Mouse (Mus musculus): ENCODE measurements around the gene Klf16.

The Klf16 gene

DNA sequence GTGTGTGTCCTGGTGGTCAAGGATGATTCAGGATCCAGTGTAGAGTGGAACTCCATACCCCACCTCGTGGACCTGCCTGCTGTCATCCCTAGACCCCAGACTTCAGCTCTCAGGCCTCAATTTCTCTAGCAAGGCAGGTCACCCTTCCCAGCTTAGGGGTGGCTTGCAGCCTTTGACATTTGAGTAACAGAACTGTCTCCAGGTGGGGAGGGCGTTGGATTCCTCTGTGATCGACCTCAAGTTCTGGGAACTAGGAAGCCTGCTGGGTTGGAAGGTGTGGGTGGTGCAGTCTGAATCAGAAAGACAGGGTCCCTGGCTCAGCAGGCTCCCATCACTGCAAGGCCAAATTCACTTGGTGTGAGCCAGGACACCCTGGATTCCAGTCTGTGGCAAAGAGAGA is 2.2 kb downstream of the Klf16 start:
- no peak for DNase-seq (ENCODE audit: low spot score)

DNA sequence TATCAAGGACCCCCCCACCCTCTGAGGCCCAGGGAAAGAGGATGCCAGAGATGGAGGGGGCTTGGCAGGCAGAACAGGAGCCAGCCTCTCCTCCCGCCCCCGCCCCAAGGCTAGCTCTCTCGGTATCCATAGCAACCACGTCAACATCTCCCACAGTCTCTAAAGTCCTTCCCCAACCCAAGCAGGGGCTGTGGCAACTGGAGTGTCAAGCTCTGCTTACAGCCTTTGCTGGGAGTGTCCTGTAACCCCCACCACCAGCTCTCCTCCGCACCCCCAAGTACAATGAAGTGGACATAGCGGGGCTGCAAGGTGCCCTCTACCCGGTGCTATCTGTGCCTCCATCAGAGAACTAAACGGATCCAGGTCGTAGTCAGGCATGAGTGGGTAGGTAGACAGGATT is 3.2 kb downstream of the Klf16 start:
- no peak for DNase-seq (ENCODE audit: low spot score)

DNA sequence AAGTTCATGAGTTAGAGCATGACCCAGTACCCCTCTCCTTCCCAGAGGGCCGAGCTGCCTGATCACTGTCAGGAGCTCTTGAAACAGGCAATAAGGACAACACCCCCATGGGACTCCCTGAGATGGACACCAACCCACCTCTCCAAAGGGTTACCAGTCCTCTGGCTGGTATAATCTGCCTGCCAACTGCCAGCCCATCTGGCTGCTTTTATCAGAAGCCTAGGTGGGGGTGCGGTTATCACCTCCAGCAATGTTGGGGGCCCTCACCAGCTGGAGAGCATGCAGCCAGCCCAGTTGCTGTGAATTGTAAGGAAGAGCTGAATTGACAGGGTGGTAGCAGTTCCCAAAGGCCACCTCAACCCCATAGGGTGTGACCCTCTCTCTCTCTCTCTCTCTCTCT is 4.6 kb downstream of the Klf16 start:
- no peak for DNase-seq (ENCODE audit: low spot score)

DNA sequence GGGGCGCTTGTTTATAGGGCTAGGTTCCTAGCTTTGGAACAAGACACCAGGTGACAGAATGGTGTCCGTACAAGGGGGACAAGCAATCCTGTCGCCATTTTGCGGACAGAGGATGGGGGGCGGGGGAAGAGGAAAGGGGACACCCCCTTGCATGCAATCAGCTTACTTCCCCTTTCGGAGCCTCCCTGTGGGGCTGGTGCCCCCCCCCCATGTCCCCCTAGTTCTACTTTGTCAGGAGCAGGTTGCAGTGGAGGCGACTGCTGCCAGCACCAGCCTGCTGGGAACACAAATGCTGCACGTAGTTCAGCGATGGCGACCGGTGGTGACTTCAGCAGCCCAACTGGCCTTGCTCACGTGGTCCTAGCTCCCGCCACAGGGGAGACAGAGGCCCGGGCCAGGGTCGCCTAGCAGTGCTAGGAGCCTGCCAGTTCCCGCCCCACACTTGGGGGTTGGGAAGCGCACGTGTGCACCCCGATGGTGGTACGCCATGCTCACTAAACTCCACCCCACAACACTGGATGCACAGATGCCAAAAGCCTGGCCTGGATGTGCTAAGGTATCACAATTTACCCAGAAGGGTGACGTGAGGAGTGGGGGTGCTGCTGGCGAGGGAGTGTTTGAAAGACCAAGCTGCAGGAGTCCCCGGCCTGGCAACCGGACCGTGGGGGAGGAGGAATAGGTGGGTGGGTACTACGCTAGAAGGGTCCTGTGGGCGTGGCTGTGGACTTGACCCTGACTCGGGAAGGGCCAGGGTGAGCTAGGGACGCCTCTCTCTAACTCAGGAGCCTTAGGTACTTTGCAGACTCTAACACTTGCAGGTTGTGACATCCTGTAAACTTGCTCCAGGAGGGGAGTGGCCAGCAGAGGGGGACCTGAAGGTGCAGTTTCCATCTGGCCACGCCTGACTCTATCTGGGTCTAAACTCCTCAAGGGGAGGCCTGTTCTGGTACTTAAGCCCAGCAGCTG is 6.0 kb downstream of the Klf16 start:
- DNase-seq (ENCODE audit: low spot score), result no peak

DNA sequence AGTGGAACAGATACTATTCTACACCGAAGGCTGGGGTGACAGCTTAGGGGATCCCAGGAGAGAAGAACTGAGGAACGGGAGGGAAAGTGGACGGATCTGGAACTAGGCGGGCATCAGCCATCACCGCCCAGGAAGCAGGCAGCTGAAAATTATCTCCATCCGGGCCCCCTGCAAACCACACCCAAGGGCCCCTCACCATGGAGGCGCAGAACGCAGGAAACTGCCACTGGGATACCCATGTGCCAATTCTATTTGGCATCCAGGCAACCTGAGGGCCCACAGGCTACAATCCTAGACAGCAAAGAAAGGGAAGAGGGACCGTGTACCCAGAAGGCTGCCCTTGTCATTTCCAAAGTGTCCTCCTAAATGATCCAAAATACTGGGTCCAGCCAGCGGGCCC is 6.7 kb downstream of the Klf16 start:
- no peak for DNase-seq (ENCODE audit: low spot score)

DNA sequence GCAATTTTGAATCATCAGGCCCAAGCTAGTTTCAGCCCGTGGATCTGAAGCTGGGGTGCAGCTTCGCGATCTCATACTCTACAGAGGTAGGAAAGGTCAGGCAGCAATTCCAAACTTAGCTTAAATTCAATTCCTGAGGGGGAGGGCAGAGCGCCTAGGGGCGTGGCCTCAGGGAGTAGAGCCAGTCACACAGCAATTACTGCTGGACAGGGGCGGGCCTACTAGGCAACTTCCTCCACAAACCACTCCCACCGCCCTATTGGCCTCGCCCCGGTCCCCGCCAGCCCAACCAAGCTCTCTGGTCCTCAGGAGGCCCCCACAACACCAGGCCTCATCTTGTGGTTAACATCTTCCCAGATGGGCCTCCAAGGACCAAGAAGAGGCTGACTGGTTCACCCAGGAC is 7.5 kb downstream of the Klf16 start:
- DNase-seq (ENCODE audit: low spot score), result peak; percentile 34

DNA sequence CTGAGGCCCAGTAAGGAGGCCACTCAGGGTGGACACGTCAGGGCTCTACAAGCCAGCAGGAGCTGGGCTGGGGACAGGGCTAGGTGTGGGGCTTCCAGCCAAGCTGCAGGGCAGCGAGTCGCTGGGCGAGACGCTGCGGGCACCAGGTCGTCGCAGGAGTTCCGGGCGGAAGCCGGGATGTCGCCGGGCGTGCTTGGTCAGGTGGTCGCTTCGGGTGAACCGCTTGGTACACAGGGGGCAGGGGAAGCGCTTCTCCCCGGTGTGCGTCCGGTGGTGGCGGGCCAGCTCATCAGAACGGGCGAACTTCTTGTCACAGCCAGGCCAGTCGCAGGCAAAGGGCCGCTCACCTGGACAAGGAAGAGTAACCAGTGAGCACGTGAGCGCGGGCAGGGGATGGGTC is 8.2 kb downstream of the Klf16 start:
- no peak for DNase-seq (ENCODE audit: low spot score)

DNA sequence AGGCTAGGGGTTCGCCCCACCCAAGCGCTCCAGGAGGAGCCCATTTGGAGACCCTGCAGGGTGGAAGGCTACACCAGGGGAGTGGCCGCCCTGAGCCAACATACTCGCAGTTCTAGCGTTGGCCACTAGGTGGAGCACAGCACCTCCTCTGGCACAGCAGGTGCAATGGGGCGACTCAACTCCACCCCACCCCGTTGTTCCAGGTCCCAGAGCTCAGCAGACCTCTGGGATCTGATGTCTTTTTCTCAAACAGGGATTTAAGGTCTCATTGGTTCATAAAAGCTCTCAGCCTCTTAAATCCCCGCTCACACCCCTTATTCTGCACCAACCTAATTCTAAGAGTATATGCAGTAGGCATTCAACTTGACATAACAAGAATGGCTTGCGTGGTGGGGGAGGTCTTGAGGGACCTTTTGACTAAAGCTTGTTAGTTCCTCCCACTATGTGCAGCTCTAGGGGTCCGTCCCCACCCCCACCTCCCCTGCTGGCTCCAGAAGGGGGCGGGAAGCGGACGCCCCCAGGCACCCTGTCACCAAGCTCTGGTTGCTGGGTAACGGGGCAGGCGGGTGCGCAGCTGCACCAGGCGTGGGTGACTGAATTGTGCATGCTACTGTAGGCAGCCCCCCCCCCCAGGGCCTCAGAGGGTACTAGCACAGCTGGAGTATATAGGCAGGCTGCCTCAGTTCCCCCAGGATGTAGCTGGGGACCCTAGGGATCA is 10.6 kb downstream of the Klf16 start:
- peak; percentile 84 for DNase-seq (ENCODE audit: low spot score)

DNA sequence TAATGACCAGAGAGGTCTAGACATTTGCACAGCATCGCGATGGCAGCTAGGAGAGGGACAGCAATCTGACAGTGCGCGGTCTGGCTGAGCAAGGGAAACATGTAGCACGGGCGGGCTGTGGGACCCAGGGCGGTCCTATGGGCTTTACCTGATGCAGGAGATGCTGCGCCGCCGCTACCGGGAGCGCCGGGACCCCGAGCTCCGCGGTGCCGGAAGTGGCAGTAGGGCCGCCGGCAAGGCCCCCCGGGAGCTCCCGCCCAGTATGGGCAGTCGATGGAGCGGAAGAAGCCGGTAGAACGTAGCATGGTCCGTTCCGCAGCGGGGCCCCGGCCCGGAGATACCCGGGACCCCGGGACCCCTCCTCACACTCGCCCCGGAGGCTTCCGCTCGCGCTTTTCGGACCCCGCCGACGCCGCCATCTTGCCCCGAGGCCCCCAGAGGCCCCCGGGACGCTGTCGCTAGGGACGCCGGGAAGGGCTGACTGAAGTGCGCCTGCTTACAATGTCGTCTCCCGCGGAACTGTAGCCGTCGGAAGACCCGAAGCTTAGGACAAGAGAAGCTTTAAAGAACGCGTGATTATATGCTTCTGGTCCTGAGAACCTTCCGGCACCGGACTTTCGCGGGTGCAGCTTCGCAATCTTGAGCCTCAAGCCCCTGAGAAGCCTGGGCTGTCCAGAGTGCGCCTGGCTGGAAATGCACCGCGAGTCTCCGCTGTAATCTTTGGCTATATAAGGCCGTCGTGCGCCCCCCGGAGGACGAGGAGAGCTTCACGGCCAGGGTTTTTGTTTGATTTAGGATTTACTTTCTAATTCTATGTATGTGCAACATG is 15.8 kb downstream of the Klf16 start, which contains the start of gene Rexo1:
Gene Rexo1 (minus strand): TSS at position 445 of the 829 bp plus-strand sequence.
- peak; percentile 88 for DNase-seq (ENCODE audit: low spot score)

DNA sequence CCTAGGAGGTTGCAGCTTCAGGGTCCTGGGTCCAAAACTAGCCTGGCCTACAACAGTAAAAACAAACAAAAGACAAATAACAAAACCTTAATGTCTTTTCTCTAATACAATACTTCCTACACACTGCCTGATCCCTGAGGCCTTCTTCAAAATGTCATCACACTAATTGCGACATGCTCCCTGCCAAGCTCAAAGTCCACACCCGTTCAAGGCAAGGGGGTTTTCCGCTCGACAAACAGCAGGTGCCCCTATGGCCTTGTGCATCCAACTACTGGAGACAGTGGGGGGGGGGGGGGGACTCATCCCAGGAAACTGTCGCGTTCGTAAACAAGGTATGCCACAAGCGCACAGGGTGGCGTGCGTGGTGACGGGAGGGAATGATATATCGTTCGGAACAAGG is 16.5 kb downstream of the Klf16 start:
- no peak for DNase-seq (ENCODE audit: low spot score)

DNA sequence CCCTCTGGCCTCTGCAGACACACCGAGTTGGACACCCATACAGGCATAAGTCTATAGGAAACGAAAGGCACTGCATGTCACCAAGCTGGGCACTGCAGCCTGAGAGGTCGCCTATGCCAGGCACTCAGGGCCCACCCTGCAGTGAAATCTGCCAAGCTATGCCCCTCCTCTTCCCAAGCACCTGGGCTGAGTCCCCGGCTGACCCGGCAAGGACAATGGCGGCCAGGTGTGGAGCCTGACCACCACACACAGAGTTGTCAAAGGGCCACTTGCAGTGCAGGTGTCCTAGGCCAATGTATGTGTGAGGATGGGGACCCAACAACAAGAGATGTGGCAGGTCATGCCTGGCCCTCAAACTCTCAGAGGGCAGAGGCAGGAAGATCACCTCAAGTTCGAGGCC is 17.7 kb downstream of the Klf16 start:
- no peak for DNase-seq (ENCODE audit: low spot score)

DNA sequence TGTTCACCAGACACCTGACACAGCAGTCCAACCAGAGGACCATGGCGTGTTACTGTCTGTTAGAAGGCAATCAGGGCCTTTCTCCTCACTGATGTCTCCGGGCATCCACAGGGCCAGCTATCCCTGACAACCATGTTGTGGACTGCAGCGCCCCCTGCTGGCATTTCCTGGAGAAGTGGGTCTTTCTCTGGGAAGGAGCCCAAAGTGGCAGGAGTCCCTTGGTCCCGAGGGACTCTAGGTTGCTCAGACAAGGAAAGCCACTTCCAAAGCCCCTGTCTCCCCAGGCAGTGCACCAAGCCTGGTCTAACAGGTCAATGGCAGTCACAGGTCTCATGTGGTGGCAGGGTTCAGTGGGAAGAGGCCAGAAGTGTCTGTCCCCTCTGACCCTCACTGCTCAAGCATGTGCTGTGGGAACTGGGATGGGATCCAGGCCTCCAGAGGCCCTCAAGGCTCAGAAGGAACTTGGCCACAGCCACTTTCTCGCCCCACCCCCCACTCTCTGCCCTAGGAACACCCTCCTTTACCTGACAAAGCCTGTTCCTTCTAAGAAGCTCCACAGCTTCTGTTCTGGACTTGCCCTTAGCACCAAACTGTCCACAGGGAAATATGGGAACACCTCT is 19.7 kb downstream of the Klf16 start:
- DNase-seq (ENCODE audit: low spot score), result peak; percentile 81

DNA sequence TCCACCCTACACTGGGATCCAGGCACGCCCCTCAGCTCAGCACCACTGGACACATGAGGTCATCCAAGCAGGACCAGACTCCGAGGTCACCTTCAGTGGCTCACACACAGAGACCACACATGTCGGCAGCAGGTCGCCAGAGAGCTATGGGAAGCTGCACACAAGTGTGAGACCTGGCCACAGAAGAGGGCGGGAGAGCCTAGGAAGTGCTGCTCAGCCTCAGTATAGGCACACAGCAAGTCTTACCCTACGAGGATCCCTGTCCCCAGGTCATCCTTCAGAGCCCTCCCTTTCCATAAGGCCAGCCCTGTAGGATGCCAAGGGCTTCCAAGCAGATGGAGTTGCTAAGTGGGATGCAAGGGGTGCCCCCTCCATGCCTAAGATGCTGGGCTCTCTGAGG is 23.1 kb downstream of the Klf16 start:
- no peak for DNase-seq (ENCODE audit: low spot score)

DNA sequence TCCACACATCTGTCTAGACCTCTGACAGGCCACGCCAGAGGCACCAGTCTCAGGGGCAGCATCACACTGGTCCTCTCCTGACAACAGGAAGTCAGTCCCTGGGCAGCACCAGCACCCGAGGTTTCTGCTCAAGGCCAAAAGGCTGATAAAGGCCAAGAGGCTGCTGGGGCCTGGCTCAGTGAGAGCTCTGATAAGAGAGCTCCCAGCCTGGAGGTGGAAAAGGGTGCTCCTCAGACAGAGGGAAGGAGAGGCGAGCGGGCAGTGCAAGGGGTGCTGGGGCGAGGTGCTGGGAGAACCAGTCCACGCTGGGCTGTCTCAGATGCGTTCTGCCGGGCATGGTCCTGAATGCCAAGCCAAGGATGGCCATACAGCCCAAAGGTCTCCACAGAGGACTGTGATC is 23.5 kb downstream of the Klf16 start:
- DNase-seq (ENCODE audit: low spot score), result no peak

DNA sequence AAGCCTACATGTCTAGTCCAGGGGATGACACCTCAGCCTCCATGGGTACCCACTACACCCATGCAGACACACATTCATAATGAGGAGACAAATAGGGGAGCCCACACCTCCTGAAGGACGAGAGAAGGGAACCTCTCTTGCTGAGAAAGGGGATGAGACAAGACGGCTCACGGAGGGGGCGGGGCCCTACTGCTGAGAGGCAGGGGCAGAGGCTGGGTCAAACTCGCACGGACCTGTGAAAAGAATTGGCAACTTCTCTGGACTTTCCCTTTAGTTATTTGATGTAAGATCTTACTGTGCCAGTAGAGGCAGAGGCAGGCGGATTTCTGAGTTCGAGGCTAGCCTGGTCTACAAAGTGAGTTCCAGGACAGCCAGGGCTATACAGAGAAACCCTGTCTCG is 24.8 kb downstream of the Klf16 start:
- no peak for DNase-seq (ENCODE audit: low spot score)

DNA sequence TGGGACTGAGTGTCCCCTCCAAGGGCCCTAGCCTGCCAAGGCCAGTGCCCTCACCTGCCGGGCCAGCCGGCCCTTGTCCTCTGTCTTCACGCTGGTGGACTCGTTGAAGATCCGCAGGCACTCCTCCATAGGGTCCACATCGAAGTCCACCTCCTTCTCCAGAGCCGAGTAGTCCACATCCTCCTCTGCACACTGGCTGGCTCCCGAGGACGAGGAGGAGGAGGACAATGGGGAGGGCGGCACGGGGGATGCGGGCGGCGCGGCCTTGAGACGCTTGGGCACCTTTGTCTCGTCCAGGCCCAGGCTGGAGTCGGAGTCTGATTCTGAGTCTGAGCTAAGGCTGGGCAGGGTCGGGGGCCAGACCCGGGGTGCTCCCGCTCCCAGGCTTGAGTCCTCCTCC is 27.8 kb downstream of the Klf16 start:
- no peak for DNase-seq (ENCODE audit: low spot score)

DNA sequence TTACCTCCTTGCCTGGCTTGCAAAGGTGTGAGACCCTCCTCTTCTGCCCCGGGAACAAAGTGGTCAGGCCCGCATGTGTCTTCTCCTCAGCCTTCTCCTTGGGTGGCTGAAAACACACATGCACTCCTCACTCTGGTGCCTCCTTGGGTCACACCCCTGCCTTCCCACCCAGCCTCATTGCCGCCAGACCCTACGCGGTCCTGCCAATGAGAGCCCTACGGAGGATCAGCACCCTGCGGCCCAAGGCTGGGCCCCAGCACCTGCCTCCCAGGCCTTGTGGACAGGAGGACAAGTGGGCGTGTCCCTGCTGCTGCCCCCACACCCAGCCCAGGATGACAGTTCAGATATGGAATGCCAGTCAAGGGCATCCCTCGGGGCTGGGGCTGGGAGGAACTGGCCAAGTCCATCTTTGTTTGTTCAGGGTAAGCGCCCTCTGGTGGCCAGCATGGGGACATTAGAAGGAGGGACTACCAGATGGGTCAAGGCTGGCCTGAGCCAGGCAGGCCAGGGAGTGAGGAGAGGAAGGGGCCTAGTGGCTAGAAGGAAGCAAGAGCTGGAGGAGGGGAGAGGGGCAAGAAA is 28.6 kb downstream of the Klf16 start:
- peak; percentile 66 for DNase-seq (ENCODE audit: low spot score)

DNA sequence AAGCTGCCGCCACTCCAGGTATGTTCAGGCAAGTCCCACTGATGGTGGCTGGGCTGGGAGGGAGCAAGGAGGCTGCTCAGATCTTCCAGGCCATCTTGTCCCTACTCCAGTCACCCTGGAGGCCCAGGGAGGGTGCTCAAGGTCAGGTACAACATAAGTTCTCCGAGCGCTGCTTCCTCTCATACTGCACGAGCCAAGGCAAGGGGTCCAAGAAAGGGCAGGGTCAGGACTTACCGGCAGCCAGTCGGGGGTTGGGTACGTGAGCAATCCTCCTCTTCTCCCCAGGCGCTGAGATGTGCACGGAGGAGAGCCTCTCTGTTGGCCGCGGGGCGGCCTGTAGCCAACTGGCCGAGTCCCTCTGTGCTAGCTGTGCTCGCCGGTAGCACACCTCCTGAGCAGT is 29.6 kb downstream of the Klf16 start:
- DNase-seq (ENCODE audit: low spot score), result no peak

DNA sequence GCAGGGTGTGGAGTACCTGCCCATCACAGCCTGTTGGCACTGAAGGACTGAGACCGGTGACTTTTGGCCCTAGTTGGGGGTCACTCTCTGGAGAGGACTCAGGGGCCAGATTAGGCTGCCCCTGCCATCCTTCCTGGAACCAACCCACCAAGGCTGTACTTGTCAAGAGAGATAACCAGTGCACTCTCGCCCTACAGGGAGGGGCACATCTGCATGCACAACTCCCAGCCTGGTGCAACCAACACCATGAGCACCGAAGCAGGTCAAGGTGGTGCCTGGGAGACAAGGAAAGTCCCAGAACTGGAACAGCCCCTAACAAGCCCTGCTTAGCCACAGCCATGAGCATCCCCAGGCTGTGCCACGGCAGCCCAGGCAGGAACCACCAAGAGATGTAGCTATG is 30.2 kb downstream of the Klf16 start:
- DNase-seq (ENCODE audit: low spot score), result no peak

DNA sequence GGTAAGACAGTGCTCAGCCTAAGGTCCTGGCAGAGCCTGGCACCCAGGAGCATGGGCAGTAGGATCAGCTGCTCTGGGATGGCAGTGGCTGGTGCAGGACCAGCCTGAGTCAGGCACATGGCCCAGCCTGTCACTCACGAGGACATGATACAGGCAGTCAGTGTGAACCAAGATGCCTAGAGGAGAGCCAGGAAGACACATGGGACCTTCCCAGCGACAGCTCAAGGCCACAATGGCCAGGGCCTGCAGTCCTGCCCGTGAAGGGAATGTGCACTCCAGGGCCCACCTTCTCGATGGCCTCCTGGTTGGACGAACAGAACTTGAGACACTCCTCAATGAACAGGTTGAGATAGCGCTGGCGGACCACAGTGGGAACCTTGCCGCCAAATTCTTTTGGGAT is 31.5 kb downstream of the Klf16 start:
- DNase-seq (ENCODE audit: low spot score), result no peak

DNA sequence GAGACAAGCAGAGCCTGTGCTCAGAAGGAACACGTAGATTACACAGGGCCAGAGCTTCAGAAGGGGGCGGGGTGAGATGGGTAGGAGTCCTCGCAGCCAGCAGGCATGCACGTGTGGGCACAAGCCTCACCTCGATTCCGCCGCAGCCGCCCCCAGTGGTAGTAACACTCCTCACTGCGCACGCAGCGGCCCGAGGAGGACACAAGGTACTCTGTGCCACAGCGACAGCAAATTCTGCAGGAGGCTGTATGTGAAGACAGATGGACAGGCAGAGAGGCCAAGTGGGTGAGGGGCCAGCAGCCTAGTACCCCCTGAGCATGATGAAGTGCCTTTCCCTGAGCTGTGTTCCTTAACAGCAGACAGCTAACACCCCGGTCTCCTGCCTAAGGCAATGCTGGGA is 33.2 kb downstream of the Klf16 start:
- DNase-seq (ENCODE audit: low spot score), result no peak

DNA sequence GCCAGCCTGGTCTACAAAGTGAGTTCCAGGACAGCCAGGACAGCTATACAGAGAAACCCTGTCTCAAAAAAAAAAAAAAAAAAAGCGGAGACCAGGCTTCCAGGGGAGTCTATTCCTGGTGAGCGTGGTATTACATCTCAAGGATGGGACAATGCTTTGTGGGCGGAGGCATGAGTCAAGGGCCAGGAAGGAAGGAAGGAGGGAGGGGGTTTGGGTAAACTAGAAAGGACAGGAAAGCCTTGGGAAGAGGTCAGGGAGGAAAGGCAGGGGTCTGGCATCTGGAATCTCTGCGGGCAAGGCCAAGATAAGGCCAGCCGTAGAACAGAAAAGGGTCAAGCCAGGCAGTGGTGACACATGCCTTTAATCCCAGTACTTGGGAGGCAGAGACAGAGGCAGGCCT is 37.6 kb downstream of the Klf16 start:
- DNase-seq (ENCODE audit: low spot score), result no peak
